Mouse (Mus musculus) CH12F3 (cell line): ENCODE measurements around the gene Trpv3.

Experiments
- in situ Hi-C: fragments of 300-500 bp; cut with MboI; formaldehyde crosslinking; loops from 2 replicates; pipeline ENCODE4 v1.14.3; 2020; ENCODE audit warnings: low sequenced_read_pairs

Trpv3 gene

DNA sequence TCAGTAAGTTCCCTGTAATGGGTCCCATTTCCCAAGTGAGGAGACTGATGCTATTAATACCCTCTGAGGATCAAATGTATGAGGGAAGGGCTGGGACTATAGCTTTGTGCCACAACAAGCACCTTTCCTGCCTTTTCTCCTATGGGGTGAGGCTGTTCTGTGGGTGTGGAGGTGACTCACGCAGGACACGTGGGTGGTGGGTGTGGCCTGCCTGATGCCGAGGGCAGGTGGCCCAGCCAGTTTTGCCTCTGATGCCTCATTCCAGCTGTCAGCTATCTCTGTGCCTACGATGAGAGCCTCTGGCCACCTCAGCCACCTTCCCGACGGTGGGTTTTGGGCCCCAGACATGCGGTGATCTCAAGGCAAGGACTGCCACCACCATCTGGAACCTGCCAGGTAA lies at the start of gene Trpv3:
Gene Trpv3 (plus strand): TSS at position 122 of the 400 bp plus-strand sequence.
- in situ Hi-C loops = no loop called here

DNA sequence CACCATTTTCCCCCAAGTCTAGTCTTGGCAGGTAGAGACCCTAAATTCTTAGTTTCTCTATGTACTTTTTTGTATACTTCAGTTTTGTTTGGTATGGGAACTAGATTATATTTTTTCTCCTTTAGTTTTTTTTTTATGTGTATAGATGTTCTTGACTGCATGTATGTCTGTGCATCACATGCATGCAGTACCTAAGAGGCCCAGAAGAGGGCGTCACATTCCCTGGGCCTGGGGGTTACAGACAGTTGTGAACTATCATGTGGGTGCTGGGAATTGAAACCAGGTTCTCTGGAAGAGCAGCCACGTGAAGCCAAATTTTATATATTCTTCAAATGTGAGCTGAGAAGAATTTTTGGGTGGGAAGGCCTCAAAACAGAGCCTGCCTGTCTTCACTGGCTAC lies 47.5 kb upstream of the Trpv3 start:
- in situ Hi-C loops = no loop called here

DNA sequence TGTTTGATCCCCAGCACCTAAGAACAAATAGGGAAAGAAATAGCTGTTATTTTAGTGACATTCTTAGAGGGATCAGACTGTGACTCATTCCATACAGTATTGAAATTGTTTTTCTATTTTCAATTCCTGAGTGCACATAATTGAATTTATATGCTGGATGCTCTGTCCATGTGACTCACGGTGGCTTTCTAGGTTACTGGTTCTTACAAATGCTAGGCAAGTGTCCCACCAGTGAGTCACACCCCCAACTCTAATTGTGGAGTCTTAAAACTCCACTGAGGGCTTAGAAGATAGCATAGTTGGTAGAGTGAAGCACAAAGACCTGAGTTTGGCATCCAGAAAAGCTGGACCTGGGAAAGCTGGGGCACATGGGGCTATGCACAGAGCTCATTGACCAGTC lies 46.5 kb upstream of the Trpv3 start:
- in situ Hi-C loops = no loop called here

DNA sequence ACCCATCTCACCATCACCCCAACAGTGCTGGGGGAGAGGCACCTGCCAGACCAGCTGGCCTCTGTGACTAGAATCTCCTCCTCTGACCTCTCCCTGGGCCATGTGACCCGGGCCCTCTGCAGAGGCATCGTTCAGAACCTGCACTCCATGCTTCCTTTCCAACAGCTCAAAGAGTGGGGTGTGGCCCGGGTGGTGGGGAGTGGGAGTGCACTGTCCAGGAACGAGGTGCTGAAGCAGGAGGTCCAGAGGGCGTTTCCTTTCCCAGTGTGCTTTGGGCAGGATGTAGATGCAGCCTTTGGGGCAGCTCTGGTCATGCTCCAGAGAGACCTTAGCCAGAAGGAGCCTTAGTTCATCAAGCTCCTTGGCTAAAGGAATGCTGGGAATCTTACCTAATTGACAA lies 44.3 kb upstream of the Trpv3 start:
- in situ Hi-C loops = no loop called here

DNA sequence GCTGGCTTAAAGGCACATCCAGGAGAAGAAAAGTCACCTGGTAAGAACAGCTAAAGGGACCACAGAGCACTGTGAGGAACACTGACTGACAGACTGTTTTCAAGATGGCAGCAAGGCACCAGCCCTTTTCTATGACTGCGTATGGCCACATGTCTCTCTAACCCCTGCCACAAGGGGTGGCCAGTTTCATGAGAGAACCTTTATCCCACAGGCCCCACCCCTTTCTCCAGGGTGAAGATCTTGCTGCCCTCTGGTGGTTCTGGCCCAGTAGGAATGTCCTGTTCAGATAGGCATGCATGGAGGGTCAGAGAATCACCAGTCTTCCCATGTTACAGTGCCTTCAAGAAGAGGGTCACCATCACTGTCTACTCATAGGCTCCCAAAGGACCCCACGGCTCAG lies 43.2 kb upstream of the Trpv3 start:
- in situ Hi-C loops = no loop called here

DNA sequence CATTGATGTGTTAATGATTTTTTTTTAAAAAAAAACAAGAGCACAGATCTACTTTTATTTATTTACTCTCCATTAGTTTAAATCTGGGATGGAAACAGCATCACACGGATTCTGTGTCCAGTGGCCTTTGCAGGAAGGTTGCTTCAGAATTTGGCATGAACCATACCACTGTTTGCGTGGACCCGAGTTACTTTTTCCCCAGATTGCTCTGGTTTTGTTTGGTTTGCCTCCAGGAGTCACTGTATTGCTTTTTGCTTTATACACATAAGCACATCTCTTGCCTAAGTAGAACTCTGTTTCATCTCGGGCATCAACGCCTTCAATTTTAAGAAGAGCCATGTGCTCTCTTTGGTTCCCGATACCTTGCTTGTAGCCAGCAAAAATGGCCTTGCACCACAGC lies 41.3 kb upstream of the Trpv3 start:
- in situ Hi-C loops = no loop called here

DNA sequence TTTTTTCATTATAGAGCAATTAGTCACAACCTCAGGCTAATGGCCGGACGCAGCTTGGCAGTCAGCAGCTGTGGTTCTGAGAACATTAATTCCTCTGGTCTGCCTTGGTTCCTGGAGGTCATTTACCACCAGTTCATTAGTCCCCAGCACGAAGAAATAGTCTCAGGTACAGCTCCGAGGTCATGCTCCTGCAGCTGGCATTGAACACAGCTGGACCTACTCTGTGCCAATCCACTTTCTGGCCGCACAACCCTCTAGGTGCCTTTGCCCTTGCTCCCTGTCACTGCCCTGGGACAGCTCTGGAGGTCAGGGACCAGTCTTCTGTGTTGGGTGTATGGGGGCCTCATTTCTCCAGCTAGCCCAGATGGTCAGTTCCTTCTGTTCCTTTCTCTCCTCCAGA lies 38.3 kb upstream of the Trpv3 start:
- in situ Hi-C loops = no loop called here

DNA sequence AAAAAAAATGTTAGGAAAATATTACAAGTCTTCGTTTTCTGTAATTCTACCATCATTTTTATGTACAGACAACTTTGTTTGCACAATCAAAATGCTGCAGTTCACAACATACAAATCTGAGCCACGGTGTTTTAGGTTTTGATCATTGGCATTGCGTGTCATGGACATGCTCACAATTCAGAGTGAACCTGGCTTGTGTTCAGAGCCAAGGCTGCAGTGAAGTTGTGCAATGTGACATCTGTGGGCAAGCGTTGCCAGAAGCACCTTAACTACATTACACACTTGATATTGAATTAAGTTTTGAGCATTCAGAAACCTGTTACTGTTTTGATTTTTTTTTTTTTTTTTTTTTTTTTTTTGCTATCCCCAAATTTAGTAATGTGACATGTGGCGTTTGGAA lies 37.1 kb upstream of the Trpv3 start:
- in situ Hi-C loops = no loop called here

DNA sequence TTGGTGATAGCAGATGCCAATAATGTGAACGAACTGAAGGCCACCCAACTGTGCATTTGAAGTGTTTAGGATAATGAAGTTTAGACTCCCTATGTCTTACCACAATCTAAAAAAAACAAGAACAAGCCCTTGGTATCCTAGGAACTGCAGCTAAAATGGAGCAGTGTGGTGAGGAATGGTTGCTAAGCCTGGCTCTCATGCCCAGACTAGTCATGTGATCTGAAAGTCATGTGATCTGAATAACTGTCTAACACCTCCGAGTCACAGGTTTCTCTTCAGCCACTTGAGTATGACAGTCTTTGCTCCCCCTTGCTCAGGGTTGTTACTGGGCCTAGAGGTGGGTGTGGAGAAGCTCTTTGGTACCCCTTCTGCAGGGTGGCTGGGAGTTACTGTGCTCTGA lies 34.7 kb upstream of the Trpv3 start:
- in situ Hi-C loops = no loop called here

DNA sequence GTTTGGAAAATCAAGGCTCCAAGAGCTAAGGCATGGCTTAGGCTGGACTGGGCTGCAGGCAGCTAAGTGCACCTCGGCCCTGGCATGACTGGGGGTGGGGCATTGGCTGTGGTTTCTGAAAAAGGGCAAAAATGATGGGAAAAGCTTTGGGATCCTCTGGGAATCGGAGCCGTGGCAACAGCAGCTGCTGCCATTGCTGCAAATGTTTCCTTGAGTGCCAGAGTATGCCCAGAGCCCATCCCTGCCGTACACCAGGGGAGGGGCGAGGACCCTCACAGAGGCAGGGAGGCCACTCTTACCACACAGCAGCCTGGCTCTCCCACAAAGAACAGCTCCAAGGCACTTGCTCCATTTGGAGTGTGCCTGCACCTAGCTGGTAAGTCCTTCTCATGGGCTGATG lies 33.2 kb upstream of the Trpv3 start, which contains the start of gene Trpv1:
Gene Trpv1 (plus strand): TSS at position 301 of the 400 bp plus-strand sequence.
- in situ Hi-C loops = no loop called here

DNA sequence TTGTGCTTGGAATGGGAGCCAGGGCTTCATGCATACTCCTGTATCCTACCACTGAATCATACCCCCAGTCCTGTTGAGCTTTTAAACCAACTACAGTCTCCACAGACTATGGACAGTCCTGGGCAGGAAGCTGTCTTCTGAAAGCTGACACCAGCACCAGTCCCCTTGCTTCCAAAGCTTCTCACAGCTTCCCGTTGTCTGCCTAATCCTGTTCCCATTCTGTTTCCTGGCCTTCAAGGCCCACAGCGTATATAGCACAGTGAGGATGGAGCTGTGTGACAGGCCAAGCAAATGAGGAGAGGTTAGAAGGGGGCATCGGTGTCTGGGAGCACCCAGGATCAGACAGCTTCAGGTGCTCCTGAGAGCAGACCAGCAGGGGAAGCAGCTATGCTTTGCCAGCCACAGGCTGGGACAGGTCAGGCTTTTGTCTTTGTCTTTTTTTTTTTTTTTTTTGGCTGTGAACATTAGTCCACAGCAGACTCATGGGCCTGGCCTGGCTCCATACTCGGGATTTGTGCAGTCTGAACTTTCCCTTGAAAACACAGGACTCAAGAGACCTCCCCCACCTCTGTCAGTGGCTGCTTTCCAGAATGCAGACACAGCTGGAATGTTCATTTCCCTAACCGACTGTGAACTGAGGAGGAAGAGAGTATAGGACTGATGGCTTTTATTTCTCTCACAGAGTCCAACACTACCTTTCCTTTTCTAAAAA lies 31.0 kb upstream of the Trpv3 start:
- in situ Hi-C loops = no loop called here

DNA sequence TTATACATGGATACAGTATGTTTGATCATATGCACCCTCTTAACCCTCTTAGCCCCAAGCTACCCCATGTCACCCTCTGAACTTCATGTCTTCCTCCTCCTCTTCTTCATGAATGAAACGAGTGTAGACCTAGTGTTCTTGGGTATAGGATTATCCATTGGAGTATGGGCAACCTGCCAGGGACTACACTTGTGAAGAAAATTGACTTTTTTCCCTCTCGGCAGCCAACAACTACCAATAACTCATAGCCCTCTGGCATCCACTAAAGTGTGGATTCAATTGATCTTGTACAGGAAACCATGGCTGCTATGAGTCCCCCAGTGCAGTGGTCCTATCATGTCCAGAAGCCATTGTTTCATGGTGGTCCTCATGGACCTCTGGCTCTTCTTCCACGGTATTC lies 30.5 kb upstream of the Trpv3 start:
- in situ Hi-C loops = no loop called here

DNA sequence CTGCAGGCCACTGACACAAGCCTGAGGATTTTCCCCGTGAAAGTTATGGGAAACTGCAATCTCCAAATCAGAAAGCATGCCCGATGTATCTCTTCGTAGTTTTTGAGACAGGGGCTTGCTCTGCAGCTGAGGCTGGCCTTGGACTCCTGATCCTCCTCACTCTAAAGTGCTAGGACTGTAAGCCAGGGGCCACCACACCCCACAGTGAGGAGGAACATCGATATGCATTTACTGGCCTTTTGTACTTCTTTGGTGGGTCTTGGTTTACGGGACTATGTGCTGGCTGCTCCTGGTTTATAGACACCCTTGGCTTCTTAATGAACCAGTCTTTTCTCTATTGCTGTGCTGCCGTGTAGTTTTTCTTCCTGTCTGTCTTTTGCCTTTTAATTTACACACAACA lies 25.0 kb upstream of the Trpv3 start:
- in situ Hi-C loops = no loop called here

DNA sequence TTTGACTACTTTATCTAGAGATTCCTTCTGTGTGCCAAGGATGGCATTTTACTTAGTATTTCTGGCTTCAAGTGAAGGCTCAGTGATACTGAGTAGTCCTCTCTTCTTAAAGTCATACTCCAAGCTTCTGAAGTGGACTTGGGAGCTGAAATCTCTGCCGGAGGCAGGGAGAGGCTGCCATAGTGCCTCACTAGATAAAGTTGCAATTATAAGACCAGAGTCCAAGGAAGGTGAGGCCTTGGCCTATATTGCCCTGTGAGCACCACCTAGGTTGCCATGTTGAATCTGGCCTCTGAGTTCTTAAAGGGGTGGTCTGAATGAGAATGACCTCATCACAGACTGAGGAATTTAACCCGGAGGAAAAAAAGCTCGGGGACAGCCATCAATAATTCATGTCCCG lies 24.4 kb upstream of the Trpv3 start:
- in situ Hi-C loops = no loop called here

DNA sequence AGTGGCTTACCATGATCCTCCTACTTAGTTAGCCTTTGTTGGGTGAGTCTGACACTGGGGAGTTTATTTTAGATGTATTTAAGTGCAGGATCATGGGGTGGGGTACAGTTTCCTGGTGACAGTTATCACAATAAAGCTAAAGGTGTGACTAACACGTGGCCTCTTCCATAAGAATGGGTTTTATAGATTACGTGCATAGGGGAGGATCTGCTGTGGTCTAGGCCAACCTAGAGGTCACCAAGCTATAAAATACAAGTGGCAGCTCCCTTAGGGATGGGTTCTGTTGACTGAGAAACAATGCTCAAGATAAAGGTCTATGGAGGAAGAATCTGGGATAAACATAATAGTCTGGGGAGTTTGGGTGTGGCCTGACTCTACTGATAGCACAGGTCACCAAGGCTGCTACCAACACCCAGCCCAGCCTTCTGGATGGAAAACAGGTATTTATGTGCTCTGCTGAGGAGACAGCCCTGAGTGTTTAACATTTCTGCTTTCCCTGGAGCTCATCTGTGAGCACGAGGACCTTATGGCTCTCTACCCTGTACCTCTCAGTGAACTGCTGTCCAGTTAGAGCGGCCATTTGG lies 9.7 kb upstream of the Trpv3 start:
- in situ Hi-C loops = no loop called here

DNA sequence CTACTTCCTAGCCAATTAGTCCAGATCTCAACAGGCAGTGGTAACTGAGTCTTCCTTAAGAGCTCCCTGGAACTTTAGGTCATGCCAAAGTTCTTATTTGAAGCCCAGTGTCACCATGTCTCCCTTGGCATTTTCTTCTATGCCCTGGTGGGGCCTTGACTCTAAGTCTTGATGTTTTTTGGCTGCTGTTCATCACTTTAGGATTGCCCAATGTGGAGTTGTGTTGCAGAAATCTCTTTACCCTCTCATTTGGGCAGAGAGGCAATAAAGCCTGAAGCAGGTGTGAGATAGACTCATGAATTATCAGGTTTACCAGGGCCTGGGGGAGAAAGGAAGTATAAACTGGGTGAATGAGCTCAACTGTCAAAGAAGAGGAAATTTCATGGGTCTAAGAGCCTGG lies 8.5 kb upstream of the Trpv3 start:
- in situ Hi-C loops = no loop called here

DNA sequence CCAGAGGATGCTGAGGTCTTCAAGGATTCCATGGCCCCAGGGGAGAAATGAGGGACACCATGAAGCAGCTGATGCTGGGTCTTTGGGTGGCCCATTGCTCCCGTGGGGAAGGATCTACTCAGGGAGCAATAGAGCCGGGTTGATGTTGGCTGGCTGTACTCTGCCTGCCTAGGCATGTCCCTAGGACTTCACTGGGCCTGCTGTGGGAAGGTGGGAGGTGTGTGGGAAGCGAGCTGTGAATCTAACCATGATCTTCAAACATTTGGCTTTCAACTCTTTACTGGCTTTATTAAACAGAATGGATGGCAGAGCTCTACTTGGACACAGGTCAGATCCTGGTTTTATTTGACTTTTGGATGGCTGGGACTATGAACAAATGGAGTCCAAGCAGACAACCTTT lies 6.7 kb upstream of the Trpv3 start:
- in situ Hi-C loops = no loop called here

DNA sequence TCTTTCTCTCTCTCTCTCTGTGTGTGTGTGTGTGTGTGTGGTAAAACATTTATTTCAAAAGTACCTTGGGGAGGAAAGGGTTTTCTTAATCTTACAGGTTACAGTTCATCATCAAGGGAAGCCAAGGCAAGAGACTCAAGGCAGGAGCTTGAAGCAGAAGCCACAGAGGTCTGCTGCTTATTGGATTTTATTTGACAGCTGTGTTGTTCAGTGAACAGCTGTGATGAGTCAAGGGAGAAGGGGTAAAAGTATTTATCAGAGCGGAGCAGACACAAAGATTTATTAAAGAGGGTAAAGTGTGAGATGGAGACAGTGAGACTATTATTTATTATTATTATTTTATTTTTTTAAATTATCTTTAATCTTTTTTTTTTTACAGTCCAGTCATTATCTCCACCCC lies 5.8 kb upstream of the Trpv3 start:
- in situ Hi-C loops = no loop called here

DNA sequence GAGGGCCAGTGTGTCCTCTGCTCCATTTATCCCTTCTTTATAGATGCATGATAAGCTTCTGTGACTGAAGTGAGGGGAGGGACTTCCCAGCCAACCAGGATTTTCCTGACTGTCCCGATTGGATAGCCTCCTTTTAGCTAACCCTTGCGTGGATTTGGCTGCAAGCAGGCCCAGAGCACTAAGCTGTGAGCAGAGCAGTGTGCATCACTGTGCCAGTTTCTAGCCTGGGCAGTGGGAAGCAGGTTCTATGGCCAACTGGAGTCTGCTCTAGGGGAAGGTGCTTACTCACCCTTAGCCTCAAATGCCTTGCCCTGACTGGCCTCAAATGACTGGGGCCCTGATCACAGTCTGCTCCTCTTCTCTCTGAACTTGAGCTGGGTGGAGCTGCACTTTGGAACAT lies 7.6 kb downstream of the Trpv3 start:
- in situ Hi-C loops = no loop called here

DNA sequence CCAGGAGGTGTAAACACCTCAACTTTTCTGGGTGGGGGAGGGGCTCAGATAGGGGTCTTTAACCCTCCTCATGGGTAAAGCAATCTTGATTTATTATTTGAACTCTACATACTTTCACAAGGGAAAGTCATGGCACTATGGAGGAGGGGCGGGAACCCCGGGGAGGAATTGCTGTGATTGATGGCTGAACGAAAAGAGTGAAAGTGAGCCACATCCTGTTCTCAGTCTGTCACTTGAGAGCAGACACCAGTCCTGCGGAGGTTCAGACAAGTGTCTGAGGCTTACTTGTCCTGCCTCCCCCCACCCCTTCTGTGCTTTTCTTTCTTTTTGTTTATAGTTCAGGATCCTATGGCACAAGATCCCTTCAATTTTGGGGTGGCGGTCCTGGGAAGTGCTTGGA lies 13.5 kb downstream of the Trpv3 start:
- in situ Hi-C loops = no loop called here

DNA sequence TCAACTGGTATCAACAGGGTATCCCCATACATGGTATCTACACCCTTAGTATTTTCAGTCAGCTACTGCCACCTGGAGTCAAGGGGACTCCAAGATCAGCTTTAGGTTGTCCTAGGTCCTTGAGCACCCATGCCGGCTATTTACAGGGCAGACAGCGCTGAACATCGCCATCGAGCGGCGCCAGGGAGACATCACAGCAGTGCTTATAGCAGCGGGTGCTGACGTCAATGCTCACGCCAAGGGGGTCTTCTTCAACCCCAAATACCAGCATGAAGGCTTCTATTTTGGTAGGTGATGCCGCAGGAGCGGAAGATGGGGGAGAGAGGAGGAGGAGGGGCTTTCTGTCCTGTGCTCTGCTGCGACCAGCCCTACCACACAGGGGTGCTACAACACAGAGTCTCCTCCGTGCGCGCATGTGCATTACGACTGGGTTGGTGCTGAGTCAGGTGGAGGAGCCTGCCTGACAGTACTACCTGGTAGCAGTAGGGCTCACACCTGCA lies 14.4 kb downstream of the Trpv3 start:
- in situ Hi-C loops = no loop called here

DNA sequence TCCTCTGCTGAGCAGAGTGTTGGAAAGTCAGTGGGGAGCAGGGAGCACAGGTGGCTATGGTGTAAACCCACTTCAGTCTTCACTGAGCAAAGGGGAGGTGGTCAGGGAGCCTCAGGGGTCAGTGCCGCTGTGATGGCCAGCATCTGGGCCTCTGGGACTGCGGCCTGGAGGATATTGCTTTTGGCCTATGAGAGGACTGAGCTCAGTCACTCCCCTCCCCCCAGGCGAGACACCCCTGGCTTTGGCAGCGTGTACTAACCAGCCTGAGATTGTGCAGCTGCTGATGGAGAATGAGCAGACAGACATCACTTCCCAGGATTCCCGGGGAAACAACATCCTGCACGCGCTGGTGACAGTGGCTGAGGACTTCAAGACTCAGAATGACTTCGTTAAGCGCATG lies 16.2 kb downstream of the Trpv3 start:
- in situ Hi-C loops = no loop called here

DNA sequence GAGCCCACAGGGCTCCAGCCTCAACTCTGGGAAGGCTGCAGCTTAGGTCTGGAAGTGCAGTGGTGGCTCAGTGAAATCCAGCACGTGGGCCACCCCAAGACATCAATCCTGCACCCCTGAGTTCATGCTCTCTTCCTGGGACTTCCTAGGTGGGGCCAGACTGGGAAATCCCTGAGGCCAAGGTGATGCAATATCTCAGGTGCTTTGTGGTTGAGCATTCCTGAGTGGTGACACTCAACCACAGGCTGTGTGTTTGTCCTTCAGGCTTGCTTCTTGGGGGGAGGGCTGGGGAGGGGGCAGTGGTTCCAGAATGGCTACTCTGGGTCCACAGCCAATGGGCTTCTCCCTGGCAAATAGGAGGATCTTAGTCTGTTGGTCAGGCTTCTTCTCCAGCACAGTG lies 16.7 kb downstream of the Trpv3 start:
- in situ Hi-C loops = no loop called here
